Mouse (Mus musculus): Measurements from ENCODE around the gene Lat.

Gene Lat

DNA sequence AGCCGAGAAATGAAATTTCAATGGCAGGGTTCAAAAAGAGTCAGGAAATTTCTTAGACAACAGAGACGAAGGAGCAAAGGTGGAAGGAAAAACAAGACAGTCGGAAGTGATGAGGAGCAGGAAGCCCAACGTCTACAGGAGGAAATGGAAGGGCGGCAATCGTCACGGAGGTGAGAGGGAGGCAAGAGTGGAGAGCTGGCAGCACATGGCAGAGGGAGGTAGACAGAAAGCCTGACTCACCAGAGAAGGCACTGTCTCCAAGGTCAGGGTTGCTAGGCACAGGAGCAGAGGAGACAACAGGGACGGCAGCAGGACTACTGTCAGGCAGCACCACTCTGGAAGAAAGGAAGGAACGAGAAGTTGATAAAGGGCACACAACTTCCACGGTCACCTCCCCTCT lies 1.7 kb downstream of the Lat start:
- 90% methylated on average over 10 of the region's 10 CpGs for WGBS

GRCm38 (mm10) chr7:126363038-126363437 lies 6.3 kb downstream of the Lat start:
- WGBS = 84% methylated on average over 6 of the region's 6 CpGs

GRCm38 (mm10) chr7:126359049-126359448 lies 10.3 kb downstream of the Lat start:
- 81% methylated on average over 13 of the region's 13 CpGs for WGBS

GRCm38 (mm10) chr7:126358413-126358812 lies 11.0 kb downstream of the Lat start:
- 94% methylated on average over 9 of the region's 9 CpGs for WGBS

- WGBS = 94% methylated on average over 6 of the region's 6 CpGs
Observed at GRCm38 (mm10) chr7:126357838-126358237, 11.5 kb downstream of the Lat start.

DNA sequence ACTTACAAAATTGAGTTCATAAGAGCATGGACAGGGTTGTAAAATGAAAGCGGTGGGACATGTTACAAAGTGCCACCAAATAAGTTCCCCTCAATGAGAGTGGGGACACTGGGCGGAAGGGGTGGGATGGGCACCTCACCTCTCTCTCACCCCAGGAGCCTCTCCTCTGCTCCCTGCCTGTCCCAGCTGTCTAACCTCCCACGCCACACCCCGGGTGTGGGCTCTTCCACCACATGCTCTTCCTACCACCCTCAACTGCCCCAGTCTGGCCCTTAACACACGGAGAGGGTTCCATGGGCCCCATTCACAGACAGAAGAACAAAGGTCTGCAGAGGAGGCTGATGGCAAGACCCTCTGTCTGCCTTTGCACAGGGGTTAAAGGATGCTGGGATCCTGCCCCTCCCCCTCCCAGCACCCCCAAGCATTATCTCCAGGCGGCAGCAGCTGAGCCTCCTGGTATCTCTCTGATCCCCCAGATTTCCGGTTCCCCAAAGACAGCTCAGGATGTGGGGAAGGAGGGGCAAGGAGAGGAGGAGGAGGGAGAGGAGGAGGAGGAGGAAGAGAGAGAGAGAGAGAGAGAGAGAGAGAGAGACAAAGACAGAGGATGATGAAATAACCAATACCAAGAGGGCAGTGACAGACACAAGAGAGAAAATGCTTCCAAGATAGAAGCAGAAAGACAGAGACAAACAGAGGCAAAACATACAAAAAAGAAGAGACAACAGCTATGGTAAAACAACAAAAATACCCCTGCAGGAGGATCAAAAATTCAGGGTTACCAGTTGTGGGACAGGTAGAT lies 12.4 kb downstream of the Lat start:
- WGBS = 63% methylated on average over 7 of the region's 7 CpGs

DNA sequence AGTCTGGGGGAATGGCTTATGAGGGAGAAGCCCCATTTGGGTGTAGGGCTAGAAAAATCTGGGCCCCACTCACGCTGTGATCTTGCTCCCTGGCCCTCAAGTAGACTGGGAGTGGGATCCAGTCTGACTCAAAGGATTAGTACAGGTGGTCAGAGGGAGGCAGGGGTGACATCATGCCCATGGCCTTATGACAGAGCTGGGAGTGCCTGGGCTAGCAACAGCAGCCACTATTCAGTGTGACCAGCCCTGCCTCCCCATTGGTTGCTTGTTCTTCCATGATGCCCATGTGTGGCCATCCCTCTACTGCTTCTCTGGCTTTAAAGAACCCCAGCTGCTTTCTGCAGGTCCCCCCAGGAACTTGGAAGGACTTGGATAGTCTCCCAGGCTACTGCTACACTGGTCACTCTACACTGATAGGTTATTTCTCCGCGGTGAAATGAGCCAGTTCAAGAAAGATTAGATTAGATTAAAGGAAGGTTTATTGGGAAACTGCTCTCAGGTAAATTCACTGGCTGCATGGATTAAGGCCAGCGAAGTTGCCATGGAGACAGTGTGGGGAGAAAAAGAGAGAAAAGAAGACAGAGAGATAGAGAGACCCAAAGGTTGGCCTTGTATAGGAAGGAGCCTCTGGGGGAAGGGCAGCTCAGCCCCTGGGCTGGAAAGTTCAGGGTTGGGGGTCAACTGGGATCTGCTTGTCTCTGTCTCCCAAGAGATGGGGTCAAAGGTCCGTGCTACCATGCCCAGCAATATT lies 13.3 kb downstream of the Lat start:
- WGBS = 61% methylated on average over 5 of the region's 5 CpGs

GRCm38 (mm10) chr7:126354738-126355614 lies 14.4 kb downstream of the Lat start:
- WGBS = 65% methylated on average over 14 of the region's 14 CpGs

GRCm38 (mm10) chr7:126353994-126354365 lies 15.4 kb downstream of the Lat start:
- WGBS = 82% methylated on average over 3 of the region's 3 CpGs

- 70% methylated on average over 11 of the region's 11 CpGs for WGBS
Observed at GRCm38 (mm10) chr7:126353251-126353993, 15.9 kb downstream of the Lat start.

DNA sequence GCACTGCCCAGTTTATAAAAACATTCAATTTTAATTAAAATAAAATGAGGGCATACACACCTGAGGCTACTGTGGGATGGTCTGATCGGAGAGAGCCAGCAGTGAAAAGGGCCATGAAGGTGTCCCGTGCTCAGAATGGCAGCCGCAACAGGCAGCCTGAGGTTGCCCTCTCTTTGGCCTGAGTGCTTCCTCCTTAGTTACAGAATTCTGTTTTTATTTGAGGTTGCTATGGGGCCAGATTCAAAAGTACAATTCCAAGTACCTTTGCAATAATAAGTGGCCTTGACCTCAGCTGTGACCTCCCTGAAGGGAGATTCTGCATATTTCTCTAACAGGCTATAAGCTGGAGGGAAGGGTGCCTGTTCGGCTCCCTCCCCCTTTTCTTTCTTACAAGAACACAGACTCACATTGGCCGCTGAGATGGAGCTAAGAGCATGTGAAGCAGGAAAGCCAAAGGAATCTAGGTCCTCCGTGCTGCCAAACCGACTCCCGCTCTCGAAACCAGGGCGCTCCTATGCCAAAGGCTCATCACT lies 17.9 kb downstream of the Lat start:
- 49% methylated on average over 10 of the region's 10 CpGs for WGBS

- WGBS = 59% methylated on average over 20 of the region's 20 CpGs
Observed at GRCm38 (mm10) chr7:126350748-126351418, 18.5 kb downstream of the Lat start.

DNA sequence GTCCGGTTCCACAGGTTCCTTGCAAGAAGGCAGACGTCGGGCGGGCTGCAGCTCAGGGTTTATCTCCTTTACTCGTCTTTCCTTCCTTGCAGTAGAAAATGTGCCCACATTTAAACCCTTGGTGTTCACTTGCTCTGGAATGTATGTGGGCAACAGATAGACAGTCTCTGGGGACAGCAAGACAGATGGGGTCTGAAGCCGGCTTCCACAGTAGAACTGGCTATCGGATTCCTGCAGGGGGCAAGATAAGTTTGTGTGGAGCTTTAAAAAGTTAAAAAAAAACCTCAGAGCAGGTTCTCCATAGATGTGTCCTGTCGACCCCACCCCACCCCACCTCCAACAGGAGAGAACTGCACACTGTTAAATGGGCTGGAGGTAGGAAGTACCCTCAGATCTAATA lies 21.1 kb downstream of the Lat start:
- 76% methylated on average over 8 of the region's 8 CpGs for WGBS

- WGBS = 59% methylated on average over 1 of the region's 1 CpGs
Observed at GRCm38 (mm10) chr7:126347098-126347497, 22.3 kb downstream of the Lat start.

DNA sequence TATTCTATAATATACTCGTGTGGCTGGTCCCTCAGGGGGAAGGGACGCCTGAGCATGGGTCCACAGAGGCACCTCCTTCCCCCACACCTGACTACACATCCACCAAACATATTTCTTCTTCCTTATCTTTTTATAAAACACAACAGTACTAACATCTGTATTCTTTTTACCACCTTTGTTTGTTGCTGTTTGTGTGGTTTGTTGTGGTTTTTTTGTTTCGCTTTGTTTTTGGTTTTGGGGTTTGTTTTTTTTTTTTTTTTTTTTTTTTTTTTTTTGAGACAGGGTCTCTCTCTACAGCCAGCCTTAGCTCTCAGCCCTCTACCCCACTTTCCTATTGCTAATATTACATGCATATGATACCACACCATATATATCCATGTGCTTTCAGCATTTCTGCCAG lies 23.4 kb downstream of the Lat start:
- 60% methylated on average over 3 of the region's 3 CpGs for WGBS

GRCm38 (mm10) chr7:126345557-126345956 lies 23.8 kb downstream of the Lat start:
- 64% methylated on average over 3 of the region's 3 CpGs for WGBS

DNA sequence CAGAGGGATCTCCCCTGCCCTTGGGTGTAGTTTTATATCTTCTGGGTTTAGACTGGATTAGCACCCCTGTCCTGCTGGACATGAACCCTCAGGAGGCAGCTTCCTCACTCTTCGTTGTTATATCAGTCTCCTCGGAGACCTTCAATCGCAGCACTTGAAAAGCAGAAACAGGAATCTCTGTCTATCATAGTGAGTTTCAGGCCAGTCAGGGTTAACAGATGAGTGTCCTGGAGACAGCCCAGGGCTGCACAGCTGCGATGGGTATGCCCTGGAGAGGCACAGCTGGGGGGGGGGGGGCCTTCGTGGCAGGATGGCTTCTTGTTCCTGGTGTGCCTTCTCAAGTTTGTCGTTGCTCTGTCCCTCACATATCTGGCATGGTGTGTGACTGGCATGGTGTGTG lies 28.5 kb downstream of the Lat start:
- WGBS = 55% methylated on average over 6 of the region's 6 CpGs

- 75% methylated on average over 6 of the region's 6 CpGs for WGBS
Observed at GRCm38 (mm10) chr7:126340206-126340618, 29.2 kb downstream of the Lat start.

DNA sequence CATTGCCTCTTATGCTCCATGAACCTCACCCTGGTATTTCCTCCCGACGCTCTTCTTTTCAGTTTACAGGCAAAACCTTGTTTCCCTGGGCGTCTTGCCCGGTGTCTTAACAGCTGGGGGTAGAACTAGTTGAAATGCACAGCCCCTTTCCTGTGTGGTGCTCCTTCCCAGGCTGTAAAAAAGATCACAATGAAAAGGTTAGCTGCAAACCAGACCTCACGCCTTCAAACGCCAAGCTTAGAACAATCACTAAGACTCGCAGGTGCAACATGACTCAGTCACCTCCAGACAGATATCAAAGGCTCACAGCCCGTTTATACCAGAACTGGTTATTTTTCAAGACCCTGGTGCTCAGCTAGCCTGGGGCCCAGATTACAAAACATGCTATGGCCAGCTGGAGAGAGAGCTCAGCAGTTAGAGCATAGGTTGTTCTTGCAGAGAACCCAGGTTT lies 29.8 kb downstream of the Lat start:
- WGBS = 69% methylated on average over 8 of the region's 8 CpGs

DNA sequence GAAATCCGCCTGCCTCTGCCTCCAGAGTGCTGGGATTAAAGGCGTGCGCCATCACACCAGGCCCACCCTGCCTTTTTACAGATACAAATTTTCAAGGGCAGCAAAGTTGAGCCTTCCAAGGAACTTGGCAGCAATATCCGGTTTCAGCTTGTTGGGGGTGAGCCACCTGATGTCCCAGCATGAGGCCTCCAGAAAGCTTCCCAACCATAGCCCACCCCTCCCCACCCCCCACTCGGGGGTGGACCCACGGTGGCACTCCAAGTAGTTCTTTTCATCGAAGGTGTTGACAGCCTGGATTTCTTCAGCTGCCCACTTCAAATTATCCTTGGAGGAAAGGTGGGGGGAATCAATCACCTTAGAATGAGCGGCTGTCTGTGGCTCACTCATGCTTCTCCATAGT lies 30.5 kb downstream of the Lat start:
- 89% methylated on average over 8 of the region's 8 CpGs for WGBS

DNA sequence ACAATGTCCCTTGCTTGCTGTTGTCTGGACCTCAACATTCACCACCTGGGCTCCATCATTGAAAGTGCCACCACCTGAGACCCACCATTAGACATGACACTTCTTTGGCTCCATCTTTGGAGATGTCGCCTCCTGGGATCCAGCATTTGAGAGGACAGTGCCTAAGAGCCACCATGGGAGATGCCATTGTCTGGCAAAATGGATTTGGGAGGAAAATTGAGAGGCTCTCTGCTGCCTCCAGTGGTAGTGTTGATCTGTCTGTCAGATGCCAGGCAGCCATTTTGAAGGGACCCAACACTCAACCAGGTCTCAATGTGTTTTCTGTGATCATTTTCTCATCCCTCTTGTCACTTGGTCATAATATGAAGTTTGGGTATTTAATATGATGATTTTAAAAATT lies 33.8 kb downstream of the Lat start:
- WGBS = 97% methylated on average over 1 of the region's 1 CpGs
